Mouse (Mus musculus) heart, postnatal 36 days (tissue): ENCODE data around the gene Gm3486. TPM values are rescaled to one million over a fixed set of nuclear protein-coding genes. Genes with fewer than 3 reads are reported as not detected.
"Not testable (repeated sequence)": the region's sequence is repeated elsewhere in the genome, so short reads cannot be mapped to it uniquely, and the experiment has no call there.

Experiments used
- DNase-seq, 2 experiments: peaks; one replicate each; pipeline ENCODE4 v3.0.0; 2021 to 2022
- intact Hi-C: fragments of 180-260 bp; cut with DNase I; formaldehyde crosslinking; loops from one replicate; pipeline ENCODE4 v1.15.1; 2025
- total RNA-seq, 2 experiments: library from RNA; stranded (reverse); gene quantifications; 2 replicates each; pipeline ENCODE4 v1.2.3; 2021

The Gm3486 gene
- not detected for total RNA-seq

DNA sequence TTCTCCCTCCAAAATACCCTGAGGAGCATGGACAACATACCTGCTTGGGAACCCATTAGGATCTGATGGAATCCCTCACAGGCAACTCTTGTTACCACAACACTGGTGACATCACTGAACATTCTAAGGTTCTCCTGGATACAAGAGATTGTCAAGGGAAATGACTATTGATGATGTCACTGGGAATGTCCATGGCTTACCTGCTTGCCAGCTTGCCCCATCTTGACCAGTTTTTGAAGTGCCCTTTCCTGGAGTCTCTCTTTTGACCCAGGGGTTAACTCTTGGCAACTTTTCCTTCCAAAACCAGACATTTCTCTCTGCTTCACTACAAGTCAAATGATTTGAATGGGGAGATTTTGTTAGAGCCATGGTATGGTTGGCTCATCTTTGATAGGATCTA lies at the start of gene Gm3486:
TSS of gene Gm3486 (minus strand) at position 101 of the 400 bp plus-strand sequence.
- DNase-seq, intact Hi-C loops: not testable (repeated sequence)

DNA sequence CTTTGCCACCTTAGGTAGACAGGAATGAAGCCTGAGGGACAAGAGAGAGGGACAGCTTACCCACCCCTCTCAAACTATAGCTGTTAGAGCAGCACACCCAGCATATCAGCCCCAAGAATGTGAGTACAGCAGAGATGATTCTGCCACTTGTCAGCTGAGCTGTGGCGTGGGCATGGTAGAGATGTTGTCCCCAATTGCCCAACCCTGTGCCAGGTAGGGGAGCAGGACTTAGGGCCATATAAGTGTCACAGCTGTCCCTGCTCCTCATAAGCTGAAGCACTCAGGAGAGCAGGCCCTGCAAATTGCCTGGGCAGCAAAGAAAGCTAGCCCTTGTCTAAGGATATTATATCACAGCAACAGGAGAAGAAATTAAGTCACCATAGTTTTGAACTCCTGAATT lies 35.4 kb upstream of the Gm3486 start:
- intact Hi-C loops, result not testable (repeated sequence)

DNA sequence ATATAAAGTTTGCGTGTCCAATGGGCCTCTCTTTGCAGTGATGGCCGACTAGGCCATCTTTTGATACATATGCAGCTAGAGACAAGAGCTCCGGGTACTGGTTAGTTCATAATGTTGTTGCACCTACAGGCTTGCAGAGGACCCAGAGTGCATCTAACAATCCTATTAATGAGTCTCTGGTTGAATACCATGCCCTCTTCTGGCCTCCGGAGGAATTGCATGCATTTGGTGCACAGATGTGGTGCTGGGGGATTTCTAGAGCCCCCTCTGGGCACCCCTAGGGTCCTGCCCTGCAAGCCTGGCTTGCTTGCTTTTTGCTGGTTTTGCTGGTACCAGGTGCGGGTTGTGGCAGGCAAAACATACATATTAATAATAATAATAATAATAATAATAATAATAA lies 31.4 kb upstream of the Gm3486 start:
- intact Hi-C loops, DNase-seq: not testable (repeated sequence)

More for the DNA sequence above, 35.4 kb upstream of the Gm3486 start:
- DNase-seq, result not testable (repeated sequence)

DNA sequence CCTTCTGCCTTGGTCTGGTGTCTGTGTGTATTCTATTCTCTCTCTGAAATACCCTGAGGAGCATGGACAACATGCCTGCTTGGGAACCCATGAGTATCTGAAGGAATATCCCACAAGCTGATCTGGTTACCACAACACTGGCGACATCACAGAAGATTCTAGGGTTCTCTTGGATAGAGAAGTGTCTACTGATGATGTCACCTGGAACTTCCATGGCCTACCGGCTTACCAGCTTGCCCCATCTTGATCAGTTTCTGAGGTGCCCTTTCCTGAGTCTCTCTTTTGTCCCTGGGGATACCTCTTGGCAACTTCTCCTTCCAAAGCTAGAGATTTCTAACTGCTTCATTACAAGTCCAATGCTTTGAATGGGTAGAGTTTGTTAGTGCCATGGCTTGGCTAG lies 35.9 kb downstream of the Gm3486 start, which contains the start of gene Gm7954:
TSS of gene Gm7954 (minus strand) at position 101 of the 400 bp plus-strand sequence.
- intact Hi-C loops, DNase-seq: not testable (repeated sequence)

Other genes with a start within 250 kb of the Gm3486 start
- gene Gm2832, start 210.7 kb downstream of the Gm3486 start, total RNA-seq, result not detected
- gene Gm5798, start 140.9 kb downstream of the Gm3486 start, total RNA-seq, result not detected
- gene Gm7945, start 103.1 kb downstream of the Gm3486 start, total RNA-seq, result not detected
- not detected for gene Gm6482, start 81.2 kb downstream of the Gm3486 start, total RNA-seq
- not detected for gene Gm7954, start 36.0 kb downstream of the Gm3486 start, total RNA-seq
- not detected for gene Gm7970, start 66.1 kb upstream of the Gm3486 start, total RNA-seq
- gene 1700049E17Rik2, start 83.7 kb upstream of the Gm3486 start, total RNA-seq, result not detected
- not detected for gene Gm3072, start 135.1 kb upstream of the Gm3486 start, total RNA-seq
- not detected for gene Gm3676, start 157.0 kb upstream of the Gm3486 start, total RNA-seq
- not detected for gene Gm8068, start 212.4 kb upstream of the Gm3486 start, total RNA-seq